Mouse (Mus musculus): ENCODE data around the gene Ugt8a.

- TF ChIP-seq CTCF (IDR thresholded peaks at IDR 0.05; ENCODE audit: low read depth) (no peak), EP300 (IDR thresholded peaks at IDR 0.05; ENCODE audit: low read depth) (no peak)
Observed at GRCm38 (mm10) chr3:125931059-125931458, 7.4 kb downstream of the Ugt8a start.
